Mouse (Mus musculus): ENCODE results near the gene Nrd1.

GRCm38 (mm10) chr4:109106034-109106433, 105.6 kb downstream of the Nrd1 start:
- TF ChIP-seq POLR2A (IDR thresholded peaks at IDR 0.05; ENCODE audit: borderline replicate concordance, control insufficient read depth, low read depth, low read length) = no peak
- TF ChIP-seq CTCF (IDR thresholded peaks at IDR 0.05; ENCODE audit: control insufficient read depth, insufficient read depth, low read length) = no peak
